Mouse (Mus musculus) lung, postnatal 14 days (tissue): ENCODE results near the gene Bche.
A peak's percentile ranks its signal among the peaks of the same experiment; 100 is the strongest.

Experiments used
- DNase-seq: peaks from one replicate; pipeline ENCODE4 v3.0.0; 2021

The Bche gene

GRCm38 (mm10) chr3:73708410-73708714 lies at the start of gene Bche:
Gene Bche (minus strand): TSS chr3:73708415.
- DNase-seq: no peak

- no peak for DNase-seq
Measured at GRCm38 (mm10) chr3:73741998-73742397, 33.8 kb upstream of the Bche start.

DNA sequence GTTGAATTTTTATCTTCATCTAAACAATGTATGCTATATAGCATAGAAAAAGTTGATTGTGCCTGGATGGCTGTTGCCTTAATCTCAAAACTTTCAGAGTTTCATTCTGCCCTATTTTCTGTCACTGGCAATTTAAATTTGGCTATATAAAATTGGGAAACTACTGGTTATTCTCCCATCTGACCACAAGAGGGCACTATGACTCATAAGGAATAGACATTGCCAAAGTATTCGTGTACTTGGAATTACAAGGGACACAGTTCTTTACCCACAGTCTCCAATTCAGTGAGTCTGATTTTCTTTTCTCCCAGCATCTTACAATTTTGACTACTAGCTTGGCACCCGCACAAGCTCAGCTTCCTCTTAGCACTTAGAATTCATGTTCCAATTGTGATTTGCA lies 23.5 kb upstream of the Bche start:
- no peak for DNase-seq

DNA sequence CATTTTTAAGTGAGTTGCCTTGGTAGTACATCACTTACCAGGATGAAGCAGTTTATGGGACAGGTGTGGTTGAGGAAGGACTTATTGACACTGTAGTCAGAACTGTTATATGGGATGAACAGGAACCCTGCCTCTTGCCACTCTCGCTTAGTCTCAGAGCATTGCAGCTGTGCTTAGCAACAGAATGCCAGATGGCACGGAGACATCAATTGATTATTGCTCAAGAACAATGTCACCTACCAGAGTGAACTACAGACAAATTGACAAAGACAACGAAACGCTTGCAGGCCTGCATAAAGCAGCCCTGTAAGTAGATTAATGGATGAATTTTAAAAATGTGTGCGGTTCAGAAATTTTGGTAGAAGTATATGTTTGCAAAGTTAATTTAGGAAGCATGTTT lies 21.3 kb upstream of the Bche start:
- no peak for DNase-seq

DNA sequence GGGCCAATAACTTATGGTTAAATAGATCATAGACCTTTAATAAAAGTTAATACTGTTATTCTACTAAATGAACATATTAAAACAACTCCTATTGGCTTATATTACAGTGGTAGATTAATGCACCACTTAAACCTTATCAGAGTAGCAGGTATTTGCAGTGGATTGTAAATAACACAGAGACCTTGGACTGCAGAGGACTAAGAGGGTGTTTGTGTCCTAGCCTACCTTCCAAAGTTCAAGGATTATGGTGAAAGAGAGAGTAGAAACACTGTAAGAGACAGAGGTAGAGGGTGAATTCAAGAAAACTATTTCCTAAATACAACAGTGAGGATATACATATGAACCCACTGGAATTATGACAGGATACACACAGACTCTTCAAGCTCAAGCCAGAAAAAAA lies 17.5 kb upstream of the Bche start:
- DNase-seq: no peak

- DNase-seq: no peak
Measured at GRCm38 (mm10) chr3:73724869-73725268, 16.7 kb upstream of the Bche start.

DNA sequence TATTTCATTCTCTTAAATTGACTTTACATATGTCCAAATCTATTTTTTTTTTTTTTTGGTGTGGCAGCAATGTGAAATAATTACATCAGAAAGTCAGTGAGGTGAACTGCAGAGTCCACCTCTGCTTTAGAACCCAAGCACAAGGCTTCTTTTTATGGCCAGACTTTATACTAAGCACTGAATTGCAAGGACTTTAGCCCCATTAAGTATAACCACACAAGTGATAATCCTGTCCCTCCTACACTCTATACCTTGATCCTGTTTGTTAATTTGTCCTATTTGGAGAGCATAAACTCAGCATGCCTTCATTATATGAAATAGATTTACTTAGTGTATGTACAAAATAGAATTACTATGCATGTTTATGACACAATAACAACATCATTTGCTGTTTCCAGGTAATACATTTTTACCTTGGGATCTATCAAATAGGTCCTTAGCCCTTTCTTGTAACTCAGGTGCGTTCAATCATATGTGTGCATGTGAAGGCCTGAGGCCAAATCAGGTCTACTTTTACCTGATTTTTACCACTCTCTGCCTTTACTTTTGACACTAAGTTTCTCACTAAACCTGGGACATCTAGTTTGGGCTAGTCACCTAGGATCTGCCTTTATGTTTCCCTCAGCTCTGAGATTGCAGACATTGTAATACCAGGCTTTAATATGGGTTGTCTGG lies 9.5 kb upstream of the Bche start:
- DNase-seq: no peak

- DNase-seq: peak; percentile 5
Measured at GRCm38 (mm10) chr3:73709871-73710270, 1.7 kb upstream of the Bche start.

- peak; percentile 65 for DNase-seq
Measured at GRCm38 (mm10) chr3:73707461-73708409, 480 bp downstream of the Bche start.

DNA sequence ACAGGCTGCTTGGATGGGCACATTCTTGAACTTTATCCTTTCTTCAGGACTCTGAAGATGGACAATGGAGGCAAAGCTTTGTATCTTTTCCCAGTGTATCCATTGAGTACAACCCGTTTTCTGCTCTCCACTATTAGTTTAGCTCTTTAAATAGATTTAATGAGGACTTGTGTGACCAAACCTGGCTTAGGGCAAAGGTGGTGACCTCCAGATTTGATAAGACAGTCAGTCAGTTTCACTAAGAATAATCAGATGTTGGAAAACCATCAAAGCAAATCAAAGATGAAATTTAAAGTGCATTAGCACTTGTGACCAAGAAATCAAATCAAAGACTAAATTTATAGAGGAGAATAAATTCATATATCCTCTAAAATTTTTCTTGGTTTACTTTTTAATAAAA lies 1.7 kb downstream of the Bche start:
- DNase-seq: no peak

DNA sequence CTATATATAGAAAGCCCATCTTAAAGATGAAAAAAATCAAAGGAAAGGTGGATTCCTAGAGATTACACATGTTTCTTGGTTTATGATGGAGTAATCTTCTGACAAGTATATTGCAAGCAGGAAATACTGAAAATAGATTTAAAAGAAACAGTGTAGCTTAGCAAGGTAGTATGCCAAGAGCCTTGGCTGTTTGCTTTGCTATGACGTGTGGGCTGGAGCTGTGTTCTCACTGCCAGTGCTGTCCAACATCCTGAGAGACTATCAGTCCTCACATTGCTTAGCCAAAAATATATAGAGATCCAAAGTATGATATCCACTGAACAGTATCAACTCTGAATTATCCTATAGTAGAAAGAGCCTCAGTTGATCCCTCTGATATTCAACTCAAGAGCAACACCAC lies 9.3 kb downstream of the Bche start:
- DNase-seq: no peak

- no peak for DNase-seq
Measured at GRCm38 (mm10) chr3:73673333-73673732, 34.9 kb downstream of the Bche start.

DNA sequence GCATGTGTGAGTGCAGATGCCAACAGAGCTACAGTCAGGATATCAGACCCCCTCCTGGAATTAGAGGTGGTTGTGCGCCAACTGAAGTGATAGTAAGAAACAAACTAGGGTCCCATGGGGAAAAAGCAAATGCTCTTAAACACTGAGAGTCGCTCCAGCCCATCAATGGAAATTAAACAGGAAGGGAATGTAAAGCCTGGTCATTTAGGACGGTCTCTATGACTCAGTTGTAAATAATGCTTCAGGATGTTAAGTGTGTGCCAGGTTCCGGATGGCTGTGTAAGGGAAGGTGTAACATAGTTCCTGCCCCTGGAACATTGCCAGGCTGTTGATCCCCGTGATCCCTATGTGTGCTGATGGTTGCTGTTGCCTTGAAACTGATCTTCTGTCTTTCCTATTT lies 40.0 kb downstream of the Bche start:
- DNase-seq: no peak

- no peak for DNase-seq
Measured at GRCm38 (mm10) chr3:73667245-73668131, 40.7 kb downstream of the Bche start.

GRCm38 (mm10) chr3:73650281-73650680 lies 57.9 kb downstream of the Bche start:
- no peak for DNase-seq

DNA sequence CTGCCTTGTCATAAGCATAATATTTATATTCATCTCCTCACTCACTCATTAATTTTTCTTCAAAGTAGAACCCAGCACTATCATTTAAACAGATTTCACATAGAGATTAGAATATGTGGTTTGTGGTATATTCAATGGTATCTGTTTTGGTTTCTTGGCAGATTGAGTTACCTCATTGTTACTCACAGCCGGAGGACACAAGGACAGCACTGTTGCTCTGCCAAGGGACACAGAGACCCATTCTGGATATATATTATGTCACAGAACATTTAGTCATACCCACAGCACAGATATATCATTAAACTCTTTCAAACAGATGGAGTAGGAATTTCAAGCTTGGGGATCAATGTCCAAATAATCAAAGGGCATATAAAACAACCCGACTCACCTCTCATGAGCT lies 61.2 kb downstream of the Bche start:
- DNase-seq: no peak

GRCm38 (mm10) chr3:73611421-73611820 lies 96.8 kb downstream of the Bche start:
- DNase-seq: no peak

DNA sequence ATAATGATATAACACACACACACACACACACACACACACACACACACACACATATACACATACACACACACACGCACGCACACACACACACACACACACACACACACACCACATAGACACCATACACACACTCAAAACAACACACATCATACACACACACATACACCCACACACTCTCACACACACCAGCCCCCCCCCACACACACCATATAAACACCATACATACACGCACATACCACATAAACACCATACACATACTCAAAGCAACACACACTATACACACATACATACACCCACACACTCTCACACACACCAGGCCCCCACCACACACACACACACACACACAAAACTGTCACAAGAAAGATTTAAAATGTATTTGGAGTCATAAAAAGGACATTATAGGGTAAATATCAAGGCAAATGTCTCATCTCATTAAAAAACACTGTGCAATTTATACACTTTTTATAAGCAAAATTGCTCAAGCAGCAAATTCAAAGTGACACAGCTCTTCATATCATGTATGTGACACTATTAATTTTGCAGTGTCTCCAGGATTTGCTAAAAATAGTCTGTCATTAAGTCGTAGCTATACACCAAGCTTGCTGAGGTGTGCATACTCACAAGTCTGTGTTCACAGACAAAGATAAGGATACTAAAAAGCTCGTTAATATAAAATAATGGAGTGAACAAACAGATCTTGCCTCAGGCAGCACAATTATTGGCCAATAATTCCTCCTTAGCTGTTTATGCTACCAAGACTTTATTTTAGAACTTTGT lies 116.3 kb downstream of the Bche start:
- DNase-seq: no peak
